Mouse (Mus musculus) urinary bladder, postnatal 4 days (tissue): ENCODE data around the gene Pgs1.
A peak's percentile ranks its signal among the peaks of the same experiment; 100 is the strongest.

Experiments used
- DNase-seq, 2 experiments: peaks; one replicate each; pipeline ENCODE4 v3.0.0; 2021 to 2022; ENCODE audit warnings: low spot score in 2 of 2

The Pgs1 gene

DNA sequence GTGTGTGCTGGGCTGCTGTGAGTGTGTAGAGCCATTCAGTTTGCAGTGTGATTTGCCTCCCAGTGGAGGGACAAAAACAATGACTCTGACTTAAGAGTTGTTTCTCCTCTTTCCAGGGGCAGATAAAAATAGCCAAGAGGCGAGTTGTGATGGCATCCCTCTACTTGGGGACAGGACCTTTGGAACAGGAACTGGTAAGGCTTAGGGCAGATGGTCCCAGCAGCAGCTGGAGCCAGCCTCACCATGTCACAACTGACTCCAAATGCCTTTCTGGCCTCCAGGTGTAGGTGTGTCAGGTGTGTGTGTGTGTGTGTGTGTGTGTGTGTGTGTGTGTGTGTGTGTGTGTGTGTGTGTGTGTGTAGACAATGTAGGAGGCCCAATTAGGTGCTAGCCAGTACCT, 14.0 kb downstream of the Pgs1 start:
- DNase-seq = no peak

DNA sequence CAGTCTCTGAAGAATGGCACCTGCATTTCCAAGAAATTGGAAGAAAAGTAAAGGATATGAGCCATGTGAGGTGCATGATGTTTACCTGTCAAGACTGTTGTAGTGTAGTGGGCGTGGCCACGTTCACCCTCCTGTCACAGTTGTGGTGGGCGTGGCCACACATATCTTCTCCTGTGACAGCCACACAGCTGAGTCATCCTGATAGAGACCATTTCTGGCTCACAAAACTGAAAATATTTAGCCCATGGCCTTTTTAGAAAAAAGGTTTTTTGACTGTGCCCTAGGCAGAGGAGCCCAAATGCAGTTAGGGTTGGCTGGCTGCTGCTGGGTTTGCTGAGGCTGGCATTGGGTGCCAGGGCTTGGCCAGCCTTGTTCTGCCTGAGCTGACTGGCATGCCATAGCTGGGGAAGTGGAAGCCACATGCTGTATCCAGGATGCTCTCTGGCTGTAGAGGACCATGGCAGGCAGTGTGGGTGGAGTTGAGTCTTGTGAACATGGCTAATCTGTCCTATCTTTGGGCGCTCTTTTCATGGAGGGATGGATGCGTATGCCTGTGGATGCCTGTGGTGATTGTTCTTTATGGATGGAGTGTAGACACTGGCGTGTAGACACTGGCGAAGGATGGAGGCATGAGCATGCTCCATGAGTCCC, 14.6 kb downstream of the Pgs1 start:
- no peak for DNase-seq

DNA sequence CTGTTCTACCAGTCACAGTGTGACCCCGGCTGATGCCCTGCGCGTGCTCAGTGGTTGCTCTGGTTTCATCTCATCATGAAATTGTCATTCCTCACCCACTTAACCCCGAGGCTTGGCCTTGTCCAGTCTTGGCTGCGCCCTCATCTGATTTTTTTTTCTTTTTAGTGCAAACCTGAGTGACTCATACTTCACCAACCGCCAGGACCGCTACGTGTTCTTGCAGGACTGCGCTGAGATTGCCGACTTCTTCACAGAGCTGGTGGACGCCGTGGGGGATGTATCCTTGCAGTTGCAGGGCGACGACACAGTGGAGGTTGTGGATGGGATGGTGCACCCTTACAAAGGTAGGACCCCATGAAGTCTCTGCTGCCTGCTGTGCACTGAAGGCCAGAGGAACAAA, 17.1 kb downstream of the Pgs1 start:
- DNase-seq = no peak

DNA sequence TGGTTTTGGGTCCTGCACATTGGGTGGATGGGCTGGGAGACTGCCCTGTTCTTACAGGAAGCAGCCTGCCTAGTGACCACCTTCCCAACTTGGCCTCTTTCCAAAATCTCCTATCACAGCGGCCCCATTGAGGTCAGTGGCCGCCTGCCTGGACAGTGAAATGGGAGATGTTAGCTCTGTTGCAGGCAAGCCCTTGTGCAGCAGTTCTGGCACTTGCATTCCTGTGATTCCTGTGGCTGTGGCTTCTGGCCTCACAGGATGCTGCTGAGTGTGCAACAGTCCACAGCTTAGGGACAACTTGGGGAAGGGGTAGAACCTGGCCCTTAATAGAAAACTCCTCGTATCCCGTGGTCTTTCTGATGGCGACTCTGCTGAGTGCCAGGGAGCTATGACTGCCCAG, 17.6 kb downstream of the Pgs1 start:
- no peak for DNase-seq

DNA sequence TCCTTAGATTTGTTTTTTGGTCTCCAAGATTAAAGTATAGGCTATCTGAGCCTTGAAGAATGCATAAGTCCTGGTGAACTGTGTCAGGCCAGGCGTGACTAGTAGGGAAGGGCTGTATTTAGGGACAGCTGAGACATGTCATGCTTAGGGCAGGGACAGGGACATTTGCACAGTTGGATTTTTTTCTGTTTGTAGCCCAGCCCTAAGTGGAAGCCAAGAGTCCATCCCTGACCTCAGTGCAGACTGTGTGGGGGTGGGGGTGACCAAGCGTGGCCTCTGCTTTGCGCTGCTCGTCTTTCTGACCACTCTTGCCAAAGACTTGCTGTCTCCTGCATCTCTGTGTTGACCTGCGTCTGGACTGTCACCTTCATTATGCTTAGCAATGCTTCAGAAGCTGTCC, 18.1 kb downstream of the Pgs1 start:
- no peak for DNase-seq

DNA sequence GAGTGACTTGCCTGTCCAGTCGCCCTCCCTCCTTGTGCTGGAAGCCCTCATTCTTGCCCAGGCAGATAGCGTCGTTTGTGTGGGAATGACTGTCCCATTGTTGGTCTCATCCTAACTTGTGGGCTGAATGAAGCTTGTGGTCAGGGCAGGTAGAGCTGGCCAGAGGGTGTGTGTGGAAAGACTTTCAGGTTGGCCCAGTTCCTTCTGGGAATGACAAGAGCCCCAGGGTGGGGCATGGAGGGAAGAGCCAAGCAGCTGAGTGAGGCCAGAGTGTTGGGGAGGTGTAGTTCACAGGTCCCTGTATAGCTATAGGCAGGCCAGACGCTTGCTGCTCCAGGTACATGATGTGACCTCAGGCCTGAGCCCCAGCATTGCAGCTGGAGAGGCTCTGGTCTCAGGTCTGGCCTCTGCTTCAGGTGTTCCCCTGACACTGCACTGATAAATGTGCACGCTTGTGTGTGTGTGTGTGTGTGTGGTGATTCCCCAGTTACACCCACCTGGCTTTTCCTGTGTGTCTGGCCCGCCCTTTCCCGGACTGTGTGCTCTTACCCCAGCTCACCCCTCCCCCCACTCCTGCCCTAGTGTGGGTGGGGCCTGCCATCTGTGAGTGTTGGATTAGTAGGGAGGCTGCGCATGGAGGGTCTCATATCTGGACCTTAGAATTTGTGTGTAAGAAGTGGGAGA, 21.5 kb downstream of the Pgs1 start:
- DNase-seq = no peak

DNA sequence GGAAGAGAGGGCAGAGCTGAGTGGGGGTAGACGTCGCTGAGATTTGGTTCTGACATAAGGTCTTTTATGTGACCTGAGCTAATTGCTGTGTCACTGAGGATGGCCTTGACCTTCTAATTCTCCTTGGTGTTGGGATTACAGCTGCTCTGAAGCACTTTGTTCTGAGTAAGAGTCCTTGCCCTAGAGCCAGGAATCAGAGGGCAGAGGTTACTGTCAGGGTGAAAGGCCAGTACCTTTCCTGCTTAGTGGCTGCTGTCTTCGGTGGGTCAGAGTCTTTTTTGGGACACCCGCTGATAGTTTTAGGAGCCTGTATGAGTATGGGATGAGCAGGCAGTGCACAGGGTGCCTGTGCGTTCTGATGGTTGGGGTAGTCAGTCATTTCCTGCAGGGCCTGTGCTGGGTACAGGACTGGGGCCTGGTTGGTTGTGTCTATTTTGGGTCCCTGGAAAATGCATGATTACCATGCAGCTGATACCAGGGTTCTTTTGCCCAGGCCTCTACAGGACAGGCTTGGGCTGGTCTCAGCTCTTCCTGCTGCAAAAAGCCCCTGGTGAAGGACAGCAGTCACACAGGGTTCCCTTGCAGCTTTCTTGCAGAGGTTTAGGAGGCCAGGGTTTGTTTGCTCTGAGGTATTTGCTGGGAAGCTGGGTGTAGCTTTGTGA, 22.2 kb downstream of the Pgs1 start:
- DNase-seq = no peak

DNA sequence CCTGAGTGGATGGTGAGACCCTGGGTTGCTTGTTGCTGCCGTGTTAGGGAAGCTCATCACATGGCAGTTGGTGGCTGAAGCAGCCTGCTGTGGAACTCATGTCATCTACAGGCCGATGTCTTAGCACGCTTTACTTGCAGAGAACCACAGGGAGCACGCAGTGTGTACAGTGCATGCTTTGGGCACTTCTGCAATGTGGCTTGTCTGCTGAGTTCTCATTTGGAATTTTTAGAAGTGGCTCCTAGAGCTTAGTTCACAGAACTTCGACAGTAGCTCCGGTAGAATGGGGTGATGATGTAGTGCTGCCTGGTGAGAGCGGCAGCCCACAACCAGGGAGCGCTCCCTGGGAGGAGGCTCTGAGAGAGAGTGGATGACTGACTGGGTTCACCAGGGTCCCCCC, 22.8 kb downstream of the Pgs1 start:
- DNase-seq = no peak

DNA sequence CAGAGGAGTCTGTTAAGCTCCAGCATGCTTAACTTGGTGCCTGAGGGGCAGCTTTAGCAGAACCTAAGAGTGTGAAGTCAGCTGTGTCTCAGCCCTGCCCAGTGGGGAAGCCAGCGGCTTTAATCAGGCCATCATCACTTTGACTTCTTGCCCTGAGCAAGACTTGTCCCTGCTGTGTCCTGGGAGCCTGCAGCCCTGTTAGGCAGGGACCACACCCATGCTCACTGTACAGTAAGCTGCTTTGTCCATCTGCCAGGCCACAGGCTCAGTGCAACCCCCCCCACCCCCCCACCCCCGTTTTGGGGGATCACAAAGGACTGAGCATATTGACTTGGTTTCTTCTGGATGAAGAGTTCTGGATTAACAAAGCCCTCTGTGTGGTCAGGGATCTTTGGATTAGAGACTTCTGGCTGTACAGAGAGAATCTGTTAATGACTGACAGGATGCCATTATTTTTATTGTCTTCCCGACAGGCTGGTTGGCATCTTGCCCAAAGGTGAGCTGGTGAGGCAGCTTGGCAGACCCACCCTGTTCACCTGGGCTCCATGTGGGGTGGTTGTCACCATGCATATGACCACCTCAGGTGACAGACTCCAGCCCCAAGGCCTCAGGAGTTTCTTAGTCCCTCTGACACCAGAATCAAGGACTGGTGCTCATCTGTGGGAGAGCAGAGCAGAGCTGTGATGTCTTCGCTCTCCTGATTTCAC, 23.9 kb downstream of the Pgs1 start:
- DNase-seq = no peak

DNA sequence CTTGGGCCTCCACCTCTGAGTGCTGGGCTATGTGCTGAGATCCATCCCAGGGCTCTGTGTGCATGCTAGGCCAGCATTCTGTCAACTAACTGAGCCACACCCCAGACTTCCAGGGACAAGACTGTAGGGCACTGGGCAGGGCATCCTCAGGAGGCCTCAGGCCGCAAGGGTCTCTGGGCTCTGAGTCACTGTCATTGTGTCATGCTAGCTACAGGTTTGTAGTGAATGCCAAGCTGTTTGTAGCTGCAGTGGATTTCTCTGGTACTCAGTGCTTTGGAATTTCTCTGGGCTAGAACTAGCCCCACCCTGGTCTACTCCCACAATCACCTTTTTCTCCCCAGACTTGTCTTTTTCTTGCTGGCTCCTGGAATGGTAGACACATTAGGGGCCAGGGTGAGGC, 26.5 kb downstream of the Pgs1 start:
- no peak for DNase-seq

DNA sequence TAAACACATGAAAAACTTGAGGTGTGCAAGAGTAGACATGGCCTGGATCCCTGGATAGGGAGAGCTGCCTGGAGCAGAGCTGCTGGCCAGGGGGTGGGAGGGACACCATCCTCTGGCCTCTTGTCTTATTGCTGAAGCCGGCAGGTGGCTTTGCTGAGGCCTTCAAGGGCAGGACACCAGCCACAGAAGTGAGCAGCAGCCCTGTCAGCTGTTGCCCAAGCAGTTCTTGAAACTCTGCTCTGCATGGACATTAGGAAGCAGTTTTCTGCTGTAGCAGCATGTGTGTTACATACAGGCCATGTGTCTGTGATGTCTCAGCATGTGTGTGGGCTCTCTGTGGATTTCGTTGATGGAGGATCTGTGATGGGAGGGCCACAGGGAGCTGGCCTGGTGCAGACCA, 27.2 kb downstream of the Pgs1 start:
- DNase-seq = no peak

DNA sequence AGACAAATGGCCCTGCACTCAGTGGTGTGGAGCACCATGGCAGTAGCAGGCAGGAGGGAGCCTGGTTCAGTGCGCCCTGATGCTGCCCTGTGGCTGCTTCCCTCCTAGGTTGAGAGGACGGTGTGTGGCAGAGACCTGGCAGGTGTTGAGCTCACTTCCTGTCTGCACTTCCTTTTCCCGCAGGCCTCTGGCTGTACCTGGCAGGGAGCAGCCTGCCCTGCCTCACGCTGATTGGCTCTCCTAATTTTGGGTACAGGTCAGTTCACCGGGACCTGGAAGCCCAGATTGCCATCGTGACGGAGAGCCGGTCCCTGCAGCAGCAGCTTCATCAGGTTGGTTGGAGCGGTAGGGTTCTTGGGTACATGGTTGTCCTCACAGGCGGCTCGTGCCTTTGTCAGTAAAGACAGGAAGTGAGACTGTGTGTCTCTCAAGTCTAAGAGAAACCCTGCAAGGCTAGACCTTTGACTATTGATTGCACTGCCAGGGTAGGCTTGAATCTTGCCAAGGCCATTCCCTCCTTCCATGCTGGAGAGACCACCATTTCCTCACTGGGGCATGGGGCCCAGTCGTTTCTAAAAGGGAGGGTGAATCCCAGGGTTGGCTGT, 28.4 kb downstream of the Pgs1 start:
- no peak for DNase-seq

DNA sequence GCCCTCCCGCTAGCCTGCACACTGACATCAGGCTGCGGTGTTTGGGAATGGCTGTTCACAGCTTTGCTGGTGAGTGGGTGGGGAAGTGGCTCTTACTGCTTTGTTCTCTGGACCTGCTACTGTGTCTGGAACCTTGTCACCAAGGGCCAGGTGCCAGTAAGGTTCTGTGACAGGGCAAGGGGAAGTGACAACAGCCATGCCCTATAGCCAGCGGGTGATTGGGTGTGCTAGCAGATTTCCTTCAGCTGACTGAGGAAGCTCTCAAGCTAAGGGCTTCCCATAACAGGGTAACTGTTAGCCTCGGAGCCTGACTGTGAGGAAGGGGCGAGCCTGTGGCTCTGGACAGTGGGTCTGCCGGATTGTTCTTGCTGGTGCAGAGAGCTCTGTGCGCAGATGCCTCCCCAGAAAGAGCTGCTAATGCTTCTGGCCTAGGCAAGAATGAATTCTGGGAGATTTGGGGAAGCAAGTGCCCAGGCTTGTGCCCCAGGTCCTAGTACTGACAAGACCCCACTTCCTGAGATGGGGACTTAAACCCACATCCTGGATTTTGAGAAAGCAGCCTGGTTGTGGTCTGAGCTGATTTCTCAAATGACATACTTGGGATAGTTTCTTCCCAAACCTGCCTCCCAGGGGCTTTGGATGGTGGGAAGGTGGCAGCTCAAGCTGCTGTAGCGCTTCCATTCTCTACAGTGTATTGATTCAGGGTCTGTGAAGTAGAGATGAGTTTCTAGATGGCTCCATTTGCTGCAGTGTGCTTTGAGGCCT, 29.5 kb downstream of the Pgs1 start:
- DNase-seq = no peak

DNA sequence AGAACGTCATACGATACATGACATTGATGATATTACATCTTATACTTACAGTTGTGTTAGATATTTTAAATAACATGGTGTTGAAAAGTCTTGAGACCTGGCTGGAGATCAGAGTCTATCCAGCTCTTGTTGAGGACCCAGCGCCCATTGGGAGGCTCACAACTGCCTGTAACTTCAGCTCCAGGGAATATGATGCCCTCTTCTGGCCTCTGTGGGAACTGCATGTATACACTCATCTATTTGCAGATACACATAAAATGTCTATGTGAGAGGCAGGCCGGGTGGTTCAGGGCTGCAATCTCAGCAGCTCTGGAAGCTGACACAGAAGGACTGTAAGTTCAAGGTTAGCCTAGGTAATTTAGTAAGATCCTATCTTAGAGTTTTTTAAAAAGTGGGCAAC, 32.2 kb downstream of the Pgs1 start:
- no peak for DNase-seq

DNA sequence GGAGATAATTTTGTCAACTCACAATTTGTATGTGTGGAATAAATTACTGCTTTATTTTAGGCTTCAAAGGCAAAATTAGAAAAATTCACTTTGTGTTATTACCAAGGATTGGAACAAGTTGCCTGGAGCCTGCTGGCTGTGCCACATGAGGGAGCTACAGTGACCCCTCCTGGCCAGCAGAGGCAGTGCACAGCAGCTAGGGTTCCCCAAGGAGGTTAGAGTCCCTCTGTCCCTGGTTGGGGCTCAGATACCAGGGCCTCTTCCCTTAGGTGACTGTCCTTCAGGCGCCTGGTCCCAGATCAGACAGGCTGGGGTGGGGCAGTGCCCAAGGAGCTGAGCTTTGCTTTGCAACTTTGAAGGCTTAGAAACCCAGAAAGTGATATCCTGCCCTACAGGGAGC, 35.7 kb downstream of the Pgs1 start:
- peak; percentile 53 to 75 for DNase-seq

DNA sequence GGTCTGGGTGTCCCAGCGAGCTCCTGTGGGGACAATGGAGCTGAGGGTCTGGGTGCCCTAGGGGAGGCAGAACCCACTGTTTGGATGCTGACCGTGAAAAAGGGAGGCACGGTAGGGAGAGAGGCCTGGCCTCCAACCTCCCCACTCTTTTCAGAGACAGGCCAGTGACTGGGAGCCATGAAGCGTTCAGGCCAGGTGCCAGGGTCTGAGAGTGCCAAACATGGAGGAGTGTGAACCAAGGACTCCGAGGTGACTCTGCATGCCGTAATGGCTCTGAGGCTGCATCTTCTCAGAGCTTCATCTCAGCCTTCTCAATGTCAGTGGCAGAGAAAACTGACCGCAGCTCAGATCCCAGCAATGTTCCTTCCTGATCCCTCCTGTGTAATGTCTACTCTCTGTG, 37.4 kb downstream of the Pgs1 start:
- DNase-seq = no peak

DNA sequence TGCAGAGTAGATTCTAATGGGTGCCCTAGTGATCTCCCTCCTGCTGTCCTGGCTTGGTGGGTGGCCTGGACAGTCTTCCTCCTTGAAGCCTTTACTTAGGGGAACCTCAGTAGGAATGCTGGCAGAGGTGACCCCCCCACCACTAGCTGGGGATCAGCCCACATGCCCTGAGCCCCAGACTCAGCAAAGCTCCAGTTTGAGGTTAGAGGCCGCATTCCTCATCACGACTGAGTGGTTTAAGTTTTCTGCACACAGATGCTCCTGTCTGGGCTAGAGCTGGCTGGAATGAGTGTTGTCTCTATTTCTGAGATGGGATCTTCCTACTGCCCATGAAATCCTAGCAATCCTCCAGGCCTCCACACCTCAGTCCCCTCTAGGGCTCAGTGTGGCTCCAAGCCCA, 38.0 kb downstream of the Pgs1 start:
- DNase-seq = no peak

DNA sequence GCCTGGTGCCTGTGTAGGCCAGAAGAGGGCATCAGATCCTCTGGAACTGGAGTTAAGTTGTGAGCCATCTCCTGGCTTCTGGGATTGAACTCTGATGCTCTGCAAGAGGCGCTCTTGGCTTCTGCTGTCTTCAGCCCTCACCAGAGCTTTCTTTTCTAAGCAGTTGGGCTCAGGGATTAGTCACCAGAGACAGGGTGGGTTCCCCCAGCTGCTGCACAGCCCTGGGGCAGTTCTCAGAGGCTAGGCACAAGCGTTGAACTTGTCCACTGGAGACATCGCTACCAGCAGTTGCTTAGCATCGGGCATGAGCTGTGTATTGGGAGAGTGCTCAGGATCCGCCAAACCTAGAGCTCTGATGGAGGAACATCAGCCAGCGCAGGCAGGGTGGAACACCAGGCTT, 43.1 kb downstream of the Pgs1 start:
- DNase-seq = no peak

DNA sequence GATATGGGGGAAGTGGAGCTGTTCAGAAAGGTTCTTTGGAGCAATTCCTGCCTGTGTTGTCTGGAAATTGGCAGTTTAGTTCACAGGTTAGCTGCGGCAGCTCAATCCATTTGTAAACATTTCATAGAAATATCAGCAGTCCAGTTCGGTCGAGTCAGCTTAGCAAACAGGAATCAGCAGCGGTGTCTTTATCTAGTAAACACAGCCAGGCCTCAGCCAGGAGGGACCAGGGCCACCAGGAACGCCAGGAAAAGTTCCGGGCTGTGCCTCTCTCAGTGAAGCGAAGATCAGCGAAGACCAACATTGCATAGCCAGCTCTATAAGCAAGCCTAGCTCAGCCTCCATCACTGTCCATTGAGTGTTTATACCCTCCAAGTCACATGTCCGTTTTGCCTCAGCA, 45.0 kb downstream of the Pgs1 start:
- DNase-seq = no peak

DNA sequence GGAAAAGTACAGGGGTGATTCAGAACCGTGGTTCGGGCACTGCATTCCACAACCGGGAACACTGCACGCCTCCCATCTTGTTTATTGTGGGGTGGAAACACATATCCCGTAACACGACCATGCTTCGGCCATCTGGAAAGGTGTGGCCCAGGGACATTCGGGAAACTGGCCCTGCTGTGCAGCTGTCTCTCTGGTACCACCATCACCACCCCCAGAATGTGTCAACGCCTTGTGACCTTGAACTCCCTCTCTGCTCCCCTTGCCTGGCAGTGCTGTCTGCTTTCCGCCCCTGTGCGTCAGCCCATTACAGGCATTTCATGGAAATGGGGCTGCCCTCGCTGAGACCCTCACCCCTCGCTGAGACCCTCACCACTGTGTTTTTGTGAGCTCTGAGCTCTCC, 48.3 kb downstream of the Pgs1 start:
- no peak for DNase-seq

DNA sequence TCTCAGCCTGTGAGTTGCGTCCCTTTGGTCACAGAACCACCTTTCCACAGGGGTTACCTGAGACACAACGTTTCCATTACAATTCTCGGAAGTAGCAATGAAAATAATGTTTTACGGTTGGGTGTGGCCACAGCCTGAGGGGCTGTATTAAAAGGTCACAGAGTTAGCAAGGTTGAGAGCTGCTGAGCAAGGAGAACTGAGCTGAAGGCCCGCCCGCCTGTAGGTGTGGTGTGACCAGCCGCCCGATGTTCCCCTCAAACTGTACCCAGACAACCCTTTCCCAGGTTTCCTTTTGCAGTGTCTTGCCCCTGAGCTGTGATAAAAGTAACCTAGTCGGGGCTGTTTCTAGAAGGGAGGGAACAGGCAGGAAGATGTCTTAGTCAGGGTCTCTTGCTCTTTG, 49.0 kb downstream of the Pgs1 start:
- DNase-seq = no peak

DNA sequence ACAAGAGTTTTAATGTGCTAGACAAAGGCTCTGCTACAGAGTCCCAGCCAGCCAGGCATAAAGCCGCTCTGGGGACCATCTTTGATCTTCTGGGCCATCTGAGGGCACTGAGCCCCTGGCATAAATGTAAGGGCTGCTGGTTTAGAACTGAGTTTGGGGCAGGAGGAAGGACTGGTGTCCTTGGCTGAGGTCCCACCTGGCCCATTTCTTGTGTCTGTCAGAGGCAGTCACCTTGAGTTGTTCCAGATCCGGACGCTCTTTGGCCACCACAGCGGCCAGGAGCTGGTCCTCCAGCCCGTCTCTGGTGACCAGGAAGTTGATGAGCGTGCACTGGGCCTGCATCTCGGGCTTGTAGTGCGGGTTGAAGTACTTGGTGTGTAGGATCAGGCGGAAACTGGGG, 56.7 kb downstream of the Pgs1 start:
- no peak for DNase-seq
